Mouse (Mus musculus) hindbrain, embryonic 14.5 days (tissue): Measurements from ENCODE around the gene A930009A15Rik. TPM values are rescaled to one million over a fixed set of nuclear protein-coding genes. Genes with fewer than 3 reads are reported as not detected.
A peak's percentile ranks its signal among the peaks of the same experiment; 100 is the strongest.

Experiments
- ATAC-seq: fragments of 200-750 bp; cut with Nextera tagmentation; 2 replicates; pipeline ENCODE4 v1.8.0; 2017; ENCODE audit warnings: moderate number of reproducible peaks, mild to moderate bottlenecking, moderate TSS enrichment, moderate library complexity; ENCODE audit not compliant: low FRiP score
- DNase-seq: peaks from one replicate; pipeline ENCODE4 v3.0.0-alpha.2; 2015; ENCODE audit warnings: low spot score
- H3K27ac ChIP-seq: fragments of 300-500 bp; sonication (generic); 2 replicates; pipeline ENCODE4 v1.5.1; 2014; ENCODE audit warnings: mild to moderate bottlenecking, moderate library complexity
- H3K27me3 ChIP-seq: fragments of 300-500 bp; sonication (generic); 2 replicates; pipeline ENCODE4 v1.6.1; 2014; ENCODE audit warnings: mild to moderate bottlenecking, low read length, mixed read lengths; ENCODE audit not compliant: control insufficient read depth, insufficient read depth
- H3K36me3 ChIP-seq: fragments of 300-500 bp; sonication (generic); replicated peaks from 2 replicates; pipeline ENCODE4 v1.6.1; 2014; ENCODE audit not compliant: control insufficient read depth, insufficient read depth
- H3K4me1 ChIP-seq: fragments of 300-500 bp; sonication (generic); replicated peaks from 2 replicates; pipeline ENCODE4 v1.6.1; 2014; ENCODE audit warnings: antibody characterized with exemption, low read length, mixed read lengths; ENCODE audit not compliant: control insufficient read depth, insufficient read depth
- H3K4me2 ChIP-seq: fragments of 300-500 bp; sonication (generic); replicated peaks from 2 replicates; pipeline ENCODE4 v1.6.1; 2014; ENCODE audit warnings: mild to moderate bottlenecking, moderate library complexity
- H3K4me3 ChIP-seq: fragments of 300-500 bp; sonication (generic); replicated peaks from 2 replicates; pipeline ENCODE4 v1.5.1; 2014; ENCODE audit warnings: mild to moderate bottlenecking, low read length
- H3K9ac ChIP-seq: fragments of 300-500 bp; sonication (generic); 2 replicates; pipeline ENCODE4 v1.6.1; 2014
- H3K9me3 ChIP-seq: fragments of 300-500 bp; sonication (generic); 2 replicates; pipeline ENCODE4 v1.6.1; 2016; ENCODE audit warnings: low read length; ENCODE audit not compliant: control insufficient read depth
- WGBS: fragments of 180-500 bp; shearing (Covaris S2); extraction: QIAGEN DNeasy Blood & Tissue Kit; methylation state at CpG from one replicate; pipeline ENCODE4 v1.1.7; 2014; 5-methylcytosine and 5-hydroxymethylcytosine counted together
- polyA plus RNA-seq: library from polyadenylated mRNA; unstranded; fragments of >200 nt; fragmentation: Nextera tagmentation; extraction: Ambion mirVana; gene quantifications from 2 replicates; pipeline ENCODE4 v1.2.1, GENCODE M21; 2014

A930009A15Rik gene
- polyA plus RNA-seq, 1 experiment from 2014 or later, result 0.39 TPM

GRCm38 (mm10) chr10:115553352-115554113, 16.3 kb upstream of the A930009A15Rik start:
- no peak overlapping the region for H3K9ac ChIP-seq
- WGBS, result 43% methylated on average over 11 of the region's 11 CpGs
- no peaks in the 10 kb centered on the region; the same call in 1 of the 2 replicates for H3K4me1 ChIP-seq
- ATAC-seq (no peak), DNase-seq (no peak)
- no peak overlapping the region for H3K4me3 ChIP-seq
- H3K9me3 ChIP-seq, result no peaks in the 10 kb centered on the region
- H3K36me3 ChIP-seq, result no peaks in the 10 kb centered on the region
- H3K27me3 ChIP-seq, result no peaks in the 10 kb centered on the region
- H3K4me2 ChIP-seq, result no peak overlapping the region
- H3K27ac ChIP-seq, result no peak overlapping the region

GRCm38 (mm10) chr10:115555191-115555765, 14.5 kb upstream of the A930009A15Rik start:
- H3K27me3 ChIP-seq, result no peaks in the 10 kb centered on the region
- H3K27ac ChIP-seq, result no peak overlapping the region
- 68% methylated on average over 2 of the region's 2 CpGs for WGBS
- ATAC-seq (no peak), DNase-seq (no peak)
- H3K9me3 ChIP-seq, result no peaks in the 10 kb centered on the region
- H3K4me1 ChIP-seq, result no peaks in the 10 kb centered on the region; the same call in 1 of the 2 replicates
- H3K4me2 ChIP-seq, result no peak overlapping the region
- no peak overlapping the region for H3K4me3 ChIP-seq
- H3K9ac ChIP-seq, result no peak overlapping the region
- no peaks in the 10 kb centered on the region for H3K36me3 ChIP-seq

- WGBS, result 17% methylated on average over 12 of the region's 12 CpGs
- H3K27me3 ChIP-seq, result no peaks in the 10 kb centered on the region
- ATAC-seq, result no peak
- no peak overlapping the region for H3K27ac ChIP-seq
- no peaks in the 10 kb centered on the region for H3K9me3 ChIP-seq
- H3K9ac ChIP-seq, result no peak overlapping the region
- no peak for DNase-seq
- H3K4me2 ChIP-seq, result no peak overlapping the region
- H3K4me3 ChIP-seq, result no peak overlapping the region
- no peaks in the 10 kb centered on the region for H3K36me3 ChIP-seq
- no peaks in the 10 kb centered on the region; the same call in 1 of the 2 replicates for H3K4me1 ChIP-seq
Measured at GRCm38 (mm10) chr10:115556738-115557242, 13.0 kb upstream of the A930009A15Rik start.

GRCm38 (mm10) chr10:115561136-115561880, 8.5 kb upstream of the A930009A15Rik start:
- H3K27ac ChIP-seq, result no peak overlapping the region
- no peak for DNase-seq
- no peaks in the 10 kb centered on the region for H3K36me3 ChIP-seq
- no peaks in the 10 kb centered on the region; the same call in 1 of the 2 replicates for H3K4me1 ChIP-seq
- no peak for ATAC-seq
- H3K9me3 ChIP-seq, result no peaks in the 10 kb centered on the region
- H3K9ac ChIP-seq, result no peak overlapping the region
- no peaks in the 10 kb centered on the region for H3K27me3 ChIP-seq
- H3K4me2 ChIP-seq, result no peak overlapping the region
- 76% methylated on average over 12 of the region's 12 CpGs for WGBS
- H3K4me3 ChIP-seq, result no peak overlapping the region

- Histone ChIP-seq H3K4me2 (no peak overlapping the region), H3K9ac (no peak overlapping the region), H3K36me3 (no peaks in the 10 kb centered on the region), H3K27me3 (no peaks in the 10 kb centered on the region), H3K4me3 (no peak overlapping the region), H3K4me1 (no peaks in the 10 kb centered on the region), H3K27ac (no peak overlapping the region), H3K9me3 (no peaks in the 10 kb centered on the region)
- no peak for DNase-seq
- no peak for ATAC-seq
- WGBS, result 89% methylated on average over 4 of the region's 4 CpGs
Measured at GRCm38 (mm10) chr10:115562911-115563686, 6.7 kb upstream of the A930009A15Rik start.

GRCm38 (mm10) chr10:115563961-115564360, 5.8 kb upstream of the A930009A15Rik start:
- Histone ChIP-seq H3K27me3 (no peaks in the 10 kb centered on the region), H3K4me1 (no peaks in the 10 kb centered on the region), H3K4me3 (no peak overlapping the region), H3K4me2 (no peak overlapping the region), H3K36me3 (no peaks in the 10 kb centered on the region), H3K9ac (no peak overlapping the region), H3K9me3 (no peaks in the 10 kb centered on the region), H3K27ac (no peak overlapping the region)
- no peak for ATAC-seq
- no peak for DNase-seq
- WGBS, result 83% methylated on average over 5 of the region's 5 CpGs

- H3K4me1 ChIP-seq, result peaks cover 4% of the 10 kb centered on the region; the same call in 1 of the 2 replicates
- H3K27me3 ChIP-seq, result no peaks in the 10 kb centered on the region
- H3K4me2 ChIP-seq, result peak overlapping the region; percentile 10; the same call in 1 of the 2 replicates
- H3K9ac ChIP-seq, result no peak overlapping the region
- H3K36me3 ChIP-seq, result no peaks in the 10 kb centered on the region
- no peaks in the 10 kb centered on the region for H3K9me3 ChIP-seq
- H3K4me3 ChIP-seq, result no peak overlapping the region
- WGBS, result 45% methylated on average over 2 of the region's 2 CpGs
- no peak for DNase-seq
- peak overlapping the region; percentile 26 for H3K27ac ChIP-seq
- ATAC-seq, result no peak
Measured at GRCm38 (mm10) chr10:115570577-115570976, 791 bp downstream of the A930009A15Rik start.

- Histone ChIP-seq H3K9ac (no peak overlapping the region), H3K4me2 (peak overlapping the region; percentile 10; the same call in 1 of the 2 replicates), H3K27ac (peak overlapping the region; percentile 26; the same call in 1 of the 2 replicates), H3K4me3 (no peak overlapping the region), H3K4me1 (peaks cover 4% of the 10 kb centered on the region; the same call in 1 of the 2 replicates), H3K27me3 (no peaks in the 10 kb centered on the region), H3K9me3 (no peaks in the 10 kb centered on the region), H3K36me3 (no peaks in the 10 kb centered on the region)
- ATAC-seq (peak; percentile 77; the same call in 1 of the 2 replicates), DNase-seq (peak; percentile 72)
- WGBS, result 16% methylated on average over 6 of the region's 6 CpGs
Measured at GRCm38 (mm10) chr10:115571317-115571716, 1.5 kb downstream of the A930009A15Rik start.
